Mouse (Mus musculus): ENCODE data around the gene Slco3a1. TPM values are rescaled to one million over a fixed set of nuclear protein-coding genes. Genes with fewer than 3 reads are reported as not detected.
A peak's percentile ranks its signal among the peaks of the same experiment; 100 is the strongest.
"Not testable (repeated sequence)": the region's sequence is repeated elsewhere in the genome, so short reads cannot be mapped to it uniquely, and the experiment has no call there.

The Slco3a1 gene
- total RNA-seq, 2 experiments from 2014 or later = 56.4 to 64.2 TPM

GRCm38 (mm10) chr7:74423928-74424850 lies 130.4 kb downstream of the Slco3a1 start:
- DNase-seq = no peak

GRCm38 (mm10) chr7:74423316-74423715 lies 131.3 kb downstream of the Slco3a1 start:
- DNase-seq = no peak

- DNase-seq = no peak
Observed at GRCm38 (mm10) chr7:74422731-74423130, 131.8 kb downstream of the Slco3a1 start.

DNA sequence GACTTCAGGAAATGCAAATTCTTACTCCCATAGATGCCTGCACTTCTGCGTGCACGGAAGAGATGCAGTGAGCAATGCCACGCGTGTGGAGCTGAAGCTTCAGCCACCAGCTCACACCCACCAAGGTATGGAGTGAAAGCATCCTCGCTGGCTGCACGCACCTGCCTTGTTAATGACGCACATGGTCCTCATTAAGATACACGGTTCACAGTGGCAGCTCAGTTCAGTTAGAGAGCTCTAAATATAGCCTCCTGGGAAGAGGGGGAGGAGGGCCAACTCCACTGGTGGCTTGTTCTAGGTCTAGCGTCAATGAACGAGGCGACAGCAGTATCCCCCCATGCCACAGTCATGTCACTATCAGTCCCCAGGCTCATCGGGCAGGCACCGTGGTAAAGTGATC lies 132.6 kb downstream of the Slco3a1 start:
- DNase-seq = no peak

- no peak for DNase-seq
Observed at GRCm38 (mm10) chr7:74421591-74421990, 133.0 kb downstream of the Slco3a1 start.

DNA sequence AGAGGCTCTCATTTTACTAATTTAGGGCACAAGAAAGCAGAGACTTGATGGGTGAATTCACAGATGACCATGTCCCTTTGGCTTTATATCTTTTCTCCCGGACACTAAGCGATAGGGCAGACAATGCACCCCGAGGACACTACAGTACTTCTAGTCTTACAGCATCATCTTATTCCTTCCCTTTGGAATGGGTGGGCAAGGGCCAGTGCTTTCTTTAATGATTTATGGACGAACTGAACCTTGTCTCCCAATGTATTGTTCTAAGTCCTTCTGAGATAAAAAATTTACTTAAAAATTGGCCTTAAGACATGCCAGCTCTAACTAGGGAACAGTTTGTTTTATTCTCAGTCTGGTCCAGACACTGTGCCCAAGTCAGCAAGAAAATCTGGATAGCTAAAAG lies 134.9 kb downstream of the Slco3a1 start:
- DNase-seq = no peak

GRCm38 (mm10) chr7:74417009-74417408 lies 137.6 kb downstream of the Slco3a1 start:
- no peak for DNase-seq

DNA sequence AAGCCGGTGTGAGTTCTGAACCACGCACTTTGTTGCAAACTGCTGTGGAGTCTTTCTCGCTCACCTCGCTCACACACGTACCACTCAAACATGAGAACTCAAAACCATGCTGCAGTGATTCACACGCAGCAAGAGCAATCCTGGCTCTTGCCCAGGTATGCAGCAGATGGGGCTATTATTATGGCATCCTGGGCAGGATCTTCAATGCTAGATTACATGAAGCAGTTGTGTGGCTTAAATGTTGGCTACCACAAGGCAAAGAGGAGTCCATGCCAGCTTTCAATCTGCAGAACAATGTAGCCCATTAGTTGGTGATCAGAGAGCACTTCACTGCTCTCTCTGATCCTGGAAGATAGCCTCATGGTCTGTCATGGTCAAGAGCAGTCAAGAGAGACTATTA lies 139.3 kb downstream of the Slco3a1 start:
- peak in 1 of 2 experiments; percentile 22 for DNase-seq

GRCm38 (mm10) chr7:74413738-74414716 lies 140.6 kb downstream of the Slco3a1 start:
- no peak for DNase-seq

DNA sequence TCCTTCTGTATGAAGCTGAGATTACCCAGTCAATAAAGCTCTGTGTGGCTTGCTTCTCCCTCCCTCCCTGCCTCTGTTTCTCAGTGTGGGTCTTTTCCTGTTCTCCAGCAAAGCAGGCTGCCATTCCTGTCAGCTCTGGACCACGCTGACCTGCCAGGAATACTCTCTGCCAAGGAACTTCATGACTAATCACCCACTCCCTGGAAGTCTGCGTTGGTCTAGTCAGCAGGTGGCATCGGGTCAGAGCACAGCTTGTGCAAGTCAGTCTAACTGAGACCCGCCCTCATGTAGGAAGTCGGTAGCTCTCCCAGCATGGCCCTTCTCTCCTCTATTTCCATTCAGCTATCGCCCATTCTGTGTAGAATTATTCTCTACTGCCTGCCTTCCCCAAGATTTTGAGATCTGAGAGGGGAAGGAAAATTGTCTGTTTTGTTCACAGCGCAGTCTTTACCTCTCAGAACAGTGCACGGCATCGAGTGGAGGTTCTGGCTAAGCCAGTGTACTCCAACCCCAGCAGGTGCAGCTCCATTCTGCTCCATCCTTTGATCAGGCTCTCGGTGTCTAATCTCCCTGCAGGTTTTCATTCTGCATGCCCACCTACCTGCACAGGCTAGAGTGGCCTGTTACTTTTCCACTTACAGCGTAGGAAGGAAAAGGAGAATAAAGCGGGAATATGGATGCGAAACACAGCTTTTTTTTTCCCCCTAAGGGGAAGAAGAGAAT lies 145.8 kb downstream of the Slco3a1 start:
- no peak for DNase-seq

DNA sequence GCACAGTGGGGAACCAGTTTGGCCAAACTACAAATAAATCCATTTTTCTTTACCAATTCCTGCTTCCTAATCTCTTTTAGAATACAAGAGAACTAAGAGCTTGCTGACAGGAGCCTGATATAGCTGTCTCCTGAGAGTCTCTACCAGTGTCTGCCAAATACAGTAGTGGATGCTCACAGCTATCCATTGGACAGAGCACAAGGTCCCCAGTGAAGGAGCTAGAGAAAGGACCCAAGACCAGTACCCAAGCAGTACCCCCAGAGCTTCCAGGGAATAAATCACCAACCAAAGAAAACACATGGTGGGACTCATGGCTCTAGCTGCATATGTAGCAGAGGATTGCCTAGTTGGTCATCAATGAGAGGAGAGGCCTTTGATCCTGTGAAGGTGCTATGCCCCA lies 146.7 kb downstream of the Slco3a1 start:
- not testable (repeated sequence) for DNase-seq

DNA sequence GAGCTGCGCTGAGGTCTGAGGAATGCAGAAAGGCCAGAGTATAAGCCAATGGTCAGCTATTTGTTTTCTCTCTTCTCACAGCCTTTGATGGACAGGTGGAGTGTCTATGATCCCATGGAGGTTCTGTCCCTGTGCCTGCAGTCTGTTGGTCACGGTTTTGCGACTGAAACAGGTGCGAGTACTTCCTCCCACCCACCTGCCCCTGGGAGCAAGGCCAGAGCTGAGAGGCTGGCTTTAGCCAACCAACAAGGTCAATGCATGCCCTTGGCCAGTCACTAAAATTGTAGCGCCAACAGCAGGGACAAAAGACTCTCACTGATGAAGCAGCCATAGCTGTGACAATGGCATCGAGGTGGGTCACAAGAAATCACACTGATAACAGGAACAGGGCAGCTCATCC lies 154.9 kb downstream of the Slco3a1 start:
- DNase-seq = no peak

- DNase-seq = no peak
Observed at GRCm38 (mm10) chr7:74399154-74399553, 155.4 kb downstream of the Slco3a1 start.

DNA sequence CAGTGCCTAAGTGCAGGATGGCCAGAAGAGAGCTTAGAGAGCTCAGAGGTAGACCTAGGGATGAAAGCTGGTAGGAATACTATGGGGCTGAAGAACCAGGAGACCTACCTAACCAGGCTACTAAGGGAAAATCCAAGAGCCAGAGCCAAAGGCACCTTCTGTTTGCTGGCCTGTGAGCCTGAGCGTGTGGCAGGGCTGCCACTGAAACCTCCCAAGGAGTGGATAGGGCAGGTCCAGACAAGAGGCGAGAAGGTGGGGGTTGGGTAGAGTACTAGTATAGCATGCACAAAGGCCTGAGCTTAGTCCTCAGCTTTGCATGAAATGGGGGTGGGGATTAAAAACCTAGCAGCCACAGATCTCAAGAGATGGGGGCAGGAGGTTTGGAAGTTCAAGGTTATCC lies 156.3 kb downstream of the Slco3a1 start:
- no peak for DNase-seq

DNA sequence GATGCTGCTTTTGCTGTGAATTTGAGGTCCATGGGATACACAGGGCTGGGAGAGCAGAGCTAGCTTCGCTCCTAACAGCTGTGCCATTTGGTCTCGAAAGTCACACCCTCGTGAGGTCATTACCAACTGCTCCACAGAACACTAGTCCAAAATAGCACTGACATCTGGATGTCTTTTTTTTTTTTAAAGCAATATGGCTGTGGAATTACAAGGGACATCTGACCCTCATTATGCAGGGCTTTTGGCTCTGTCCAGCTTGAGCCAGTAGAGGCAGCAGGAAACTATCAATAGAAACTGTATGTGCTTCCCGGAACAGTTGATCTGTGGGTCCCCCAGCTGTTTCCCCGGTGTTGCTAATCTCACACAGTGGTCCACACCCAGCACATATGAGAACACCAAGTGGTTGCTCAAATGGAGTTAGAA lies 163.1 kb downstream of the Slco3a1 start:
- no peak for DNase-seq

- no peak for DNase-seq
Observed at GRCm38 (mm10) chr7:74389570-74389969, 165.0 kb downstream of the Slco3a1 start.

DNA sequence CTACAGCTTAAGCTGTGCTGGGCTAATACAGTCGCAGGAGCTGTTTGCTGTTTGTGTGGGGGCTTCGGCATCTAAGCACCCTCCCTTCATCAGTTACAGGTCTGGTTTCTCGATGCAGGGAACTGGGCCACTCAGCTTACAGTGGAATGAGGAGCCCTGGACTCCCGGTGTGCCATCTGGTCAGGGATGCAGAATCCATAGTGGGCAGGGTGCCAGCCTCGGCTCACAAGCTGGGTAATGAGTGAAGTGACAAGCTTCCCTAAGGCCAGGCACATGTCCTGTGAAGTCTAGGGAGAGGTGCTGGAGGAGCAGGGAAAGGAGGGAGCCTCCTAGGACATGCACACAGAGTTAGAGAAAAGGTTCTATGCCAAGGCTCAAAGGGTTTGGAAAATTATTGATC lies 168.3 kb downstream of the Slco3a1 start:
- peak in 1 of 2 experiments; percentile 31 for DNase-seq

DNA sequence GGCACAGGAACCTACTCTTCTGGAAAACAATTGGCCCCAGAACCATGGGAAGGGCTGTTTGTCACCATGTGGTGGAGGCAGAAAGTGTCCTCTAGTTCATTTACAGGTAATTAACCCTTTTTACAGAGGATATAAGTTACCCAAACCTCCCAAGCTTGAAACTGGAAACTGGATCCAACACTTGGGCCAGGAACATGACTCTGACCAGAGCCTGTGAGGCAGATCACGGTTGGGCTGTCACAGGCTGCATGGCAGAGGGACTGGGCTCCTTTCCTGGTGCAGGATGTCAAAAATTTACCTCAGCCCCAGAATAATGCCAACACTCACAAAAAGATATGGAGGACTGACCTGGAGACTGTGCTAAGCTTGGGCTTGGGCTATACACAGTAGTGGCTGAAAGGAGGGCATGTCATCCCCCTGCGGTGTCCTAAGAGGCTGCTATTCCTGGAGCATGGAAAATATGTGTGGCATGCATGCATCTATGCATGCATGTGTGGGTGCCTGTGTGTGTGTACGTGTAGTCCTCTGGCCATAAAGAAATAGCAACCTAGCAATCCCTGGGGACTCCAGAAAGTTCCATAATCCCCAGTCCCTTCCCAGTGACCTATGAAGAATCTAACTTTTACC lies 171.4 kb downstream of the Slco3a1 start:
- DNase-seq = no peak

GRCm38 (mm10) chr7:74382286-74382685 lies 172.3 kb downstream of the Slco3a1 start:
- no peak for DNase-seq

GRCm38 (mm10) chr7:74381881-74382281 lies 172.7 kb downstream of the Slco3a1 start:
- no peak for DNase-seq

GRCm38 (mm10) chr7:74381051-74381450 lies 173.5 kb downstream of the Slco3a1 start:
- no peak for DNase-seq

GRCm38 (mm10) chr7:74377909-74378308 lies 176.7 kb downstream of the Slco3a1 start:
- DNase-seq = no peak

Measured in layer of hippocampus, postnatal 36 days (tissue).